Mouse (Mus musculus): ENCODE measurements around the gene 4921504E06Rik. TPM values are rescaled to one million over a fixed set of nuclear protein-coding genes. Genes with fewer than 3 reads are reported as not detected.

4921504E06Rik gene
- polyA plus RNA-seq, 1 experiment from 2014 or later: not detected

DNA sequence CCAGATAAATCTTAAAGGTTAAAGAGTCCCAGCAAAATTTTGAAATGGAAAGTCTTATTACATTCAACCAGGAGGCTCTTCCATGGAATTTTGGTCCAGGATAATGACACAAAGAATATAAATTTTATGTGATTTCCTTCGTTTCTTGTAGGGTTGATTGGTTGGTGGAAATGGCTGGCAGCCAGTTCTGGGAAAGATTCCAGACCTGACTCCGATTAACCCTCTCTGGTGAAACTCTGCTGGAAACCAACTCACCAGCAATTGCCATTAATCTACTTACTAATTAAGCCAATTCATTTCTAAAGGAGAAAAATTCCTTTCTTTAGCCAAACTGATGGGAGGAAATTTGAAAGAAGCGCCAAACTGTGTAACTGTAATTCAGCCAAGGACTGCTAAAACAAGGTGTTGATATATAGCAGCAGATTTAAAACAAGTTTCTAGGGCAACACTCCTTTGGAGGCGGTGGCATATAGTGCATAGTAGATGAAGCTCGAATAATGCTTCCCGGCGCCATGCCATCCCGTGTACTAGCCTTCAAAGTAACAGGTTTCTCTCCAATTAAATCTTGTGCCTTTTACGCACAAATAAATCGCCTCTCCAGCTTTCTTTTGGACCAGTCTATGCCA, 97.7 kb downstream of the 4921504E06Rik start:
- no peak overlapping the region for H3K4me2 ChIP-seq (replicated peaks; ENCODE audit: low read depth, low read length)
- H3K9me3 ChIP-seq (ENCODE audit: control insufficient read depth, low read length): no peaks in the 10 kb centered on the region
- H3K9ac ChIP-seq (ENCODE audit: low read depth, low read length): no peak overlapping the region
- 10% methylated on average over 10 of the region's 10 CpGs for WGBS
- no peak for ATAC-seq (ENCODE audit: low FRiP score, low TSS enrichment)
- peaks cover 78% of the 10 kb centered on the region for H3K27me3 ChIP-seq (ENCODE audit: control insufficient read depth, insufficient read depth, low read length)
- H3K36me3 ChIP-seq (ENCODE audit: control insufficient read depth, insufficient read depth, low read length): no peaks in the 10 kb centered on the region
- H3K4me3 ChIP-seq (ENCODE audit: low read length): no peak overlapping the region
- H3K4me1 ChIP-seq (ENCODE audit: control insufficient read depth, insufficient read depth, low read length): no peaks in the 10 kb centered on the region
- no peak overlapping the region for H3K27ac ChIP-seq (ENCODE audit: low read depth, low read length)

GRCm38 (mm10) chr2:19455228-19455627, 98.5 kb downstream of the 4921504E06Rik start:
- no peaks in the 10 kb centered on the region for H3K36me3 ChIP-seq (ENCODE audit: control insufficient read depth, insufficient read depth, low read length)
- peaks cover 83% of the 10 kb centered on the region for H3K27me3 ChIP-seq (ENCODE audit: control insufficient read depth, insufficient read depth, low read length)
- H3K4me2 ChIP-seq (replicated peaks; ENCODE audit: low read depth, low read length): no peak overlapping the region
- ATAC-seq (ENCODE audit: low FRiP score, low TSS enrichment): no peak
- WGBS: 3% methylated on average over 5 of the region's 5 CpGs
- no peaks in the 10 kb centered on the region for H3K9me3 ChIP-seq (ENCODE audit: control insufficient read depth, low read length)
- H3K4me1 ChIP-seq (ENCODE audit: control insufficient read depth, insufficient read depth, low read length): no peaks in the 10 kb centered on the region
- no peak overlapping the region for H3K27ac ChIP-seq (ENCODE audit: low read depth, low read length)
- no peak overlapping the region for H3K9ac ChIP-seq (ENCODE audit: low read depth, low read length)
- H3K4me3 ChIP-seq (ENCODE audit: low read length): no peak overlapping the region

DNA sequence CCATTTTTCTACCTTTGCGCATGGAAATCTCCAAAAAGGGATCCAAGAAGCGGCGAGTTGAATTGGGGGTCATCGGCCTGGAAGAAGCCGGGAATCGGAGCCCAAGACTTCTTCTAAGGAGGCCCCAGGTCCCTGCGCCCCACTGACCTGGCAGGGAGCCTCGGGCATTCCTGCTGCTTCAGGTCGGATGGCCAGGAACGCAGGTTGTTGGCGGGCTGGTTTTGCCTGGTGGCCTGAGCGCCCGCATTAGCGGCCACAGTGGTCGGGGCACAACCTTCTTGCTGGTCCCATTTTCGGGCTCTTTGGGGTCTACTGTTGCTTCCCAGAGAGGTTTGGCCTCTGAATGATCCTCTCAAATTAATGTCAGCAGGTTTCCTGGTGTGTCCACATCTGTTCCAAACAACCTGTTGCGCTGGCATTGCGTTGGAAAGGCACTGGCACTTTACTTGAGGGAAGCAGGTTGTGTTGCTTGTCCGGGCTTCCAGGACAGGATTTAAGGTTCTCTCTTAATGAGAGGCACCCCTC, 101.1 kb downstream of the 4921504E06Rik start:
- ATAC-seq (ENCODE audit: low FRiP score, low TSS enrichment): no peak
- Histone ChIP-seq H3K4me1 (ENCODE audit: control insufficient read depth, insufficient read depth, low read length) (no peaks in the 10 kb centered on the region), H3K9me3 (ENCODE audit: control insufficient read depth, low read length) (no peaks in the 10 kb centered on the region), H3K27me3 (ENCODE audit: control insufficient read depth, insufficient read depth, low read length) (peaks cover 100% of the 10 kb centered on the region), H3K9ac (ENCODE audit: low read depth, low read length) (no peak overlapping the region), H3K4me2 (replicated peaks; ENCODE audit: low read depth, low read length) (no peak overlapping the region), H3K36me3 (ENCODE audit: control insufficient read depth, insufficient read depth, low read length) (no peaks in the 10 kb centered on the region), H3K27ac (ENCODE audit: low read depth, low read length) (no peak overlapping the region), H3K4me3 (ENCODE audit: low read length) (no peak overlapping the region)
- under 1% methylated on average over 19 of the region's 19 CpGs for WGBS

- Histone ChIP-seq H3K27ac (ENCODE audit: low read depth, low read length) (no peak overlapping the region), H3K36me3 (ENCODE audit: control insufficient read depth, insufficient read depth, low read length) (no peaks in the 10 kb centered on the region), H3K4me2 (replicated peaks; ENCODE audit: low read depth, low read length) (no peak overlapping the region), H3K9me3 (ENCODE audit: control insufficient read depth, low read length) (no peaks in the 10 kb centered on the region), H3K4me1 (ENCODE audit: control insufficient read depth, insufficient read depth, low read length) (0 out of 2 replicates have a peak, but pooled peaks cover 3% of the 10 kb centered on the region), H3K4me3 (ENCODE audit: low read length) (no peak overlapping the region), H3K27me3 (ENCODE audit: control insufficient read depth, insufficient read depth, low read length) (peaks cover 98% of the 10 kb centered on the region), H3K9ac (ENCODE audit: low read depth, low read length) (no peak overlapping the region)
- no peak for ATAC-seq (ENCODE audit: low FRiP score, low TSS enrichment)
- 27% methylated on average over 4 of the region's 4 CpGs for WGBS
These were observed 104.4 kb downstream of the 4921504E06Rik start for GRCm38 (mm10) chr2:19449308-19449707.

DNA sequence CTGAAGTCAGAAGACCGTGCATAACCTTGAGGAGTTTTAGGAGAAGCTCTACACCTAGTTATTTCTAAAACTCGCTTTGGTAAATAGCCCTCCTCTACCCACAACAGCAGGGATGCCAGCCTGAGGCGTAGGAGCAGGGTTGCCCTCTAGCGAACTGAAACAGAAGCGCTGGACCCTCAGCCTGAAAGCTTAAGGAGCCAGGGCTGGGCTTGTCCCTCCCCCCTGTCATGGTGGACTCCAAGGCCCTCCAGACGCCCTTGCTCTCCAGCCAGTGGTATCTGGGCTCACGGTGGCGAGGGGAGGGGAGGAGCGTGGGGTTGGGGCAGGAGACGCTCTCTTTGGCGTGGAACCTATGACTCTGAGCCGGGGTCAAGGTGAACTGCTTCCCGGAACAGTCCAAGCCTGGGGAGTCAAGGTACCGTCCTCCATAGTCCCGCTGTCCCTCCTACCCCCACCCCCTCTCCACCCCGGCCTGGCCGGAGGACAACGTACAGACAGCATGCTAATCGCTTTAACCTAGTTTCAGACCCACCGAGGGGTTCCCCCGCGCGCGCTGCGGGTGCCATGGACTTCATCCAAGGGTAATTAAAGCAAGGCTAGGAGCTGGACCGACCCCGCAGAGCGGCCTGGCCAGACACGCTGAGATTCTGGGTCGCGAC, 105.5 kb downstream of the 4921504E06Rik start:
- H3K4me3 ChIP-seq (ENCODE audit: low read length): peak overlapping the region; percentile 14; the same call in 1 of the 2 replicates
- 0 out of 2 replicates have a peak, but pooled peaks cover 3% of the 10 kb centered on the region for H3K4me1 ChIP-seq (ENCODE audit: control insufficient read depth, insufficient read depth, low read length)
- WGBS: 1% methylated on average over 28 of the region's 31 CpGs
- no peaks in the 10 kb centered on the region for H3K36me3 ChIP-seq (ENCODE audit: control insufficient read depth, insufficient read depth, low read length)
- H3K9ac ChIP-seq (ENCODE audit: low read depth, low read length): no peak overlapping the region
- H3K9me3 ChIP-seq (ENCODE audit: control insufficient read depth, low read length): no peaks in the 10 kb centered on the region
- no peak overlapping the region for H3K27ac ChIP-seq (ENCODE audit: low read depth, low read length)
- H3K4me2 ChIP-seq (replicated peaks; ENCODE audit: low read depth, low read length): peak overlapping the region; percentile 39
- ATAC-seq (ENCODE audit: low FRiP score, low TSS enrichment): peak; percentile 49; the same call in 1 of the 2 replicates
- peaks cover 97% of the 10 kb centered on the region for H3K27me3 ChIP-seq (ENCODE audit: control insufficient read depth, insufficient read depth, low read length)

- no peak overlapping the region for H3K4me3 ChIP-seq (ENCODE audit: low read length)
- H3K27ac ChIP-seq (ENCODE audit: low read depth, low read length): no peak overlapping the region
- H3K9me3 ChIP-seq (ENCODE audit: control insufficient read depth, low read length): no peaks in the 10 kb centered on the region
- peaks cover 94% of the 10 kb centered on the region for H3K27me3 ChIP-seq (ENCODE audit: control insufficient read depth, insufficient read depth, low read length)
- H3K4me2 ChIP-seq (replicated peaks; ENCODE audit: low read depth, low read length): no peak overlapping the region
- H3K36me3 ChIP-seq (ENCODE audit: control insufficient read depth, insufficient read depth, low read length): no peaks in the 10 kb centered on the region
- 4% methylated on average over 7 of the region's 7 CpGs for WGBS
- H3K4me1 ChIP-seq (ENCODE audit: control insufficient read depth, insufficient read depth, low read length): 0 out of 2 replicates have a peak, but pooled peaks cover 3% of the 10 kb centered on the region
- H3K9ac ChIP-seq (ENCODE audit: low read depth, low read length): no peak overlapping the region
- no peak for ATAC-seq (ENCODE audit: low FRiP score, low TSS enrichment)
These were observed 107.0 kb downstream of the 4921504E06Rik start for GRCm38 (mm10) chr2:19446746-19447145.

GRCm38 (mm10) chr2:19445871-19446501, 107.7 kb downstream of the 4921504E06Rik start:
- H3K36me3 ChIP-seq (ENCODE audit: control insufficient read depth, insufficient read depth, low read length): no peaks in the 10 kb centered on the region
- no peak for ATAC-seq (ENCODE audit: low FRiP score, low TSS enrichment)
- peak overlapping the region; percentile 31 for H3K4me3 ChIP-seq (ENCODE audit: low read length)
- peak overlapping the region; percentile 39 for H3K4me2 ChIP-seq (replicated peaks; ENCODE audit: low read depth, low read length)
- H3K9me3 ChIP-seq (ENCODE audit: control insufficient read depth, low read length): no peaks in the 10 kb centered on the region
- no peak overlapping the region for H3K27ac ChIP-seq (ENCODE audit: low read depth, low read length)
- no peak overlapping the region for H3K9ac ChIP-seq (ENCODE audit: low read depth, low read length)
- H3K27me3 ChIP-seq (ENCODE audit: control insufficient read depth, insufficient read depth, low read length): peaks cover 94% of the 10 kb centered on the region
- WGBS: under 1% methylated on average over 66 of the region's 67 CpGs
- H3K4me1 ChIP-seq (ENCODE audit: control insufficient read depth, insufficient read depth, low read length): 0 out of 2 replicates have a peak, but pooled peaks cover 3% of the 10 kb centered on the region

DNA sequence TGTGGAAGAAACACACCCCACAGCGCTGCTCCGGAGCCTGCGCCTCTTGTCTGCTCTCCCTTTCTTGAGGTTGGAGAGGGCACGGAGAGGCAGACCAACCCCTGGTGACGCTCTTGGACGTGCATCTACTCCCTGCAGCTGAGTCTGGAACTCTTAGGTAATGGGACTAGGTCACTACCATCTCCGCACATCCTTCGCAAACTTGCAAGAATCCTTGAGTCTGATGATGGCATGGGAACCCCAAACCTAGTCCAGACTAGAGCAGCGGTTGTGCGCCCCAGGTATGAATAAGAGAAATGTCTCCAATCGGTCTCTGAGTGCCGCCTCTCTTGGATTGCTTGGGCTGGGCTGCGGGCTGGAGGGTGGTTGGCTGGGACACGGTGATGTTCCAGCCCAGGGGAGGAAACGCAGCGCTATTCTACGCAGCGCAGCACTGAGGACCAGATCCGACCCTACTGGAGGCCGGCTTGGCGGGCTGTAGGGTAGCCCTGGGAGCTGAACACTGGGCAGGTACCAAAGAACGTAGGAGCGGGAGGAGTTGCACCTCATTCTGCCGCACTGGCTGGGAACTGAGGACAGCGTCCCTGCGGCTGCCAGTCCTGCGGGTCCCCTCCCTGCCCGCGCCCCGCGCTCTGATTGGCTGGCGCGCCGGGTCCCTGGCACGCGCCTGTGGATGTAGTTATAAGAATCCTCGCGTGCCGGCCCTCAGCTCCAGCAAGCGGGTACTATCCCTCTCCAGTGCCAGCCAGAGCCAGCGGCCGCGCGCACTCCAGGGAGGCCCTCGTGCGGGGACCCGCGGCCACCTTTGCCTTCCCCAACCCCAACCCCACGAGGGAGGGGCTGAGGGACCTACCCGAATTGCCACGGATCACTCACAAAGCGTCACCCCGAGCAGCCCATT, 108.5 kb downstream of the 4921504E06Rik start, which contains the start of gene Ptf1a:
TSS of gene Ptf1a (plus strand) at position 733 of the 901 bp plus-strand sequence.
- under 1% methylated on average over 51 of the region's 53 CpGs for WGBS
- ATAC-seq (ENCODE audit: low FRiP score, low TSS enrichment): peak; percentile 64; the same call in 1 of the 2 replicates
- Histone ChIP-seq H3K9ac (ENCODE audit: low read depth, low read length) (no peak within 1 kb of the TSS), H3K4me3 (ENCODE audit: low read length) (peak within 1 kb of the TSS; percentile 31), H3K4me2 (replicated peaks; ENCODE audit: low read depth, low read length) (peak within 1 kb of the TSS; percentile 39), H3K4me1 (ENCODE audit: control insufficient read depth, insufficient read depth, low read length) (0 out of 2 replicates have a peak, but pooled peaks cover 3% of the 10 kb centered on the region), H3K9me3 (ENCODE audit: control insufficient read depth, low read length) (no peaks in the 10 kb centered on the region), H3K27ac (ENCODE audit: low read depth, low read length) (no peak within 1 kb of the TSS), H3K36me3 (ENCODE audit: control insufficient read depth, insufficient read depth, low read length) (no peaks in the 10 kb centered on the region), H3K27me3 (ENCODE audit: control insufficient read depth, insufficient read depth, low read length) (peaks cover 89% of the 10 kb centered on the region)
